Mouse (Mus musculus): ENCODE measurements at regions not wholly inside any gene's neighbourhood (a gene's known extent, or its start where the extent isn't known, plus 50 kb on each side); places are given as distances from the start of the nearest gene placed in this dataset.

DNA sequence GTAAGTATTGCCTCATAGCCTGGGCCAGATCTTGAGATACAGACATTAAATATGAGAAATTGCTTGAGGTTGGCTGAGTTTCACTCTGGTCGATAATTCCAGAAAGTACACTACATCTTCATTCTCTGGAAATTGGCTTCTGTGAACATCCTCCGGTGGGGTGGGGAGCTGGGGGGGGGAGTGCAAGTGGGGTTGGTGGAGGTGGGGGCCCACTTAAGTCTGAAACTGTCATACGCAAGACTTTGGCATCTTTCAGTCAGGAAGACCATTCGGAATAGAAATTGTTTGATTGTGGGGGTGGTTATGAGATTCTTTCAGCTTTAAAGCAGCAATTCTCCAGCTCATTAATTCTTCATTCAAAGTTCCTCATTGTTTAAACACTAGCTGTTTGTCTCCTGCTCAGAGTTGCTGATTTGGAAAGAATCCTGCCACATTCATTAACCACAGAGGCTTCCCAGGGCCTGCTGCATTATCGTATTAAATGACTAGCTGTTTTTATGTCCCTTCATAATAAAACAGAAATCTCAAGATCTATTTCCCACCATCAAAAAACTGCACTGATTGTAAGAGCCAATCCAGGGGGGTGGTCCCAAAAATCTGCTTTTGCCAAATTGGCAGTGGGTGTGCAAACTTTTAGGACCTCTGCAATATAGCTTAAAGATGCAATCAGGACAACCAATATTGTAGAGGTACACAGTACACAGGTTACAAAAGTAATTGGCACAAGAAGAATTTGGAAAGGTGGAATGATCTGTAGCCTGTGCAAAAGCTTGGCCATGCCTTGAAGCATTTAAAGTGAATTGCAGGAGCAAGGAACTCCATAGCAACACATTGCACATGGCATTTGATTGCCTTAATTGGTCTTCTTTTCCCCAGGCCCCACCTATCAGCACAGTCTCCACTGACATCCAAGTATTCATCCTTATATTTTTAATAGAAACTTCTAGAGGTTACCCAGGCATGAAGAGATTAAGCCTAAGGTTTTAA is 532.2 kb downstream of the Epm2a start:
- no peaks in the 10 kb centered on the region for H3K27me3 ChIP-seq (ENCODE audit: control insufficient read depth, insufficient read depth, low read depth, low read length)
- no peaks in the 10 kb centered on the region for H3K36me3 ChIP-seq (ENCODE audit: control insufficient read depth, insufficient read depth)
- no peak for ATAC-seq (ENCODE audit: low read depth)
- H3K27ac ChIP-seq (ENCODE audit: low read length): no peak overlapping the region
- no peaks in the 10 kb centered on the region for H3K9me3 ChIP-seq (replicated peaks; ENCODE audit: control insufficient read depth, low read length)
- H3K4me2 ChIP-seq (ENCODE audit: low read depth, low read length): no peak overlapping the region
- 68% methylated on average over 5 of the region's 5 CpGs for WGBS (ENCODE audit: insufficient replicate concordance)
- H3K4me3 ChIP-seq (ENCODE audit: low read depth, low read length): no peak overlapping the region
- no peaks in the 10 kb centered on the region for H3K4me1 ChIP-seq (ENCODE audit: control insufficient read depth, low read depth, low read length)
- no peak overlapping the region for H3K9ac ChIP-seq (ENCODE audit: low read depth, low read length)

DNA sequence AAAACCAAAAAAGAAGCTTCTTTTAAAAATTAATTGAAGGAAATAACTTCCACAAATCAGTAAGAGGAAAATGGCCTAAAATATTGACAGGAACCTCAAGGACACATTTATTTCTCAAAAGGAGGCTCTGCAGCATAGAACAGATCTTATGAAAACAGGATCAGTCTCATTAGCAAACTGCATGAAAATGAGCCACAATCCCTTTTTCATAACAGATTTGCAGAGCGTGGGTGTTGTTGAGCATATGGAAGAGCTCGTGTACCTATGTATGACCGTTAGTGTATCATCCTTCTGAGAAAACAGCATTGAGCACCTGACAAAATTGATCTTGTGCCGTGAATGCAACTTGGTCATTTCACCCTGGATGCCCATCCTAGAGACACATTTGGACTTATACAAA is 543.0 kb downstream of the Epm2a start:
- 68% methylated on average over 4 of the region's 4 CpGs for WGBS (ENCODE audit: insufficient replicate concordance)
- no peak overlapping the region for H3K27ac ChIP-seq (ENCODE audit: low read length)
- H3K9me3 ChIP-seq (replicated peaks; ENCODE audit: control insufficient read depth, low read length): no peaks in the 10 kb centered on the region
- no peaks in the 10 kb centered on the region for H3K4me1 ChIP-seq (ENCODE audit: control insufficient read depth, low read depth, low read length)
- H3K4me3 ChIP-seq (ENCODE audit: low read depth, low read length): no peak overlapping the region
- H3K36me3 ChIP-seq (ENCODE audit: control insufficient read depth, insufficient read depth): no peaks in the 10 kb centered on the region
- H3K27me3 ChIP-seq (ENCODE audit: control insufficient read depth, insufficient read depth, low read depth, low read length): no peaks in the 10 kb centered on the region
- no peak overlapping the region for H3K4me2 ChIP-seq (ENCODE audit: low read depth, low read length)
- no peak overlapping the region for H3K9ac ChIP-seq (ENCODE audit: low read depth, low read length)
- ATAC-seq (ENCODE audit: low read depth): no peak

DNA sequence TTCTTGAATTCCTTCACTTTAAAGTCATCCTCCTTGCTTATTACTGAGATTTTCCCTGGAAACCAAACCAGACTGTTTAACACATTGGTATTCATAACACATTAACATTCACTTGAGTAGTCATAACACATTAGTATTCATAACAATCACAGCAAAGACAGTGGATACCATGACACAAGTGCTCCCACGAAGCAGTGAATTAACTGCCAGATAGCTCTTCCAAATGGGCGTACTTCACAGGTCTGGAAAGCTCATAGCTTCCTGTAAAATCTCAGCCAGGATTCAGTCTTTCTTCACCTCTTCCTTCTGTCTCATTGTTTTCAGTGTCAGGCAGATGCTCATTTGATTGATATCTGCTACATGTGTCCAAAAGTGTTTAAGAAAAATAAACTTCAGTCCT is 545.7 kb downstream of the Epm2a start:
- no peaks in the 10 kb centered on the region for H3K4me1 ChIP-seq (ENCODE audit: control insufficient read depth, low read depth, low read length)
- H3K9me3 ChIP-seq (replicated peaks; ENCODE audit: control insufficient read depth, low read length): no peaks in the 10 kb centered on the region
- H3K4me2 ChIP-seq (ENCODE audit: low read depth, low read length): no peak overlapping the region
- H3K27ac ChIP-seq (ENCODE audit: low read length): no peak overlapping the region
- 52% methylated on average over 2 of the region's 2 CpGs for WGBS (ENCODE audit: insufficient replicate concordance)
- H3K27me3 ChIP-seq (ENCODE audit: control insufficient read depth, insufficient read depth, low read depth, low read length): no peaks in the 10 kb centered on the region
- H3K36me3 ChIP-seq (ENCODE audit: control insufficient read depth, insufficient read depth): no peaks in the 10 kb centered on the region
- no peak for ATAC-seq (ENCODE audit: low read depth)
- no peak overlapping the region for H3K9ac ChIP-seq (ENCODE audit: low read depth, low read length)
- H3K4me3 ChIP-seq (ENCODE audit: low read depth, low read length): no peak overlapping the region

DNA sequence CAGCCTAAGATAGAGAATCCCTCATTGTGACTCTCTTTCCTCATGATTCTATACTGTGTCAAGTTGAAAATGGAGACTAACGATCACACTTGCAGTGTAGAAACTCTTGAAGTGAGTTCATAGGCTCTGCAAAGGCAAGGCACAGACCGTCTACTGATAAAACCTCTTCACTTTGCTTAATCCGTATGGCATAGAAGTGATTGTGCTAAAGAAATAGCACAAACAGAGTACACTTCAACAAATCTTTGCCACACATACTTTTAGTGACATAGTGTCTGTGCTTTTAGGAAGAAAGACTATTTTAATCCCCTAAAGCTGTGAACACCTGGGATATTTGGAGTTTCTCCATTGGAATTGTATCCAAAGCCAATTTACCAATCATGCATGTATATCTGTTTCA is 578.9 kb downstream of the Epm2a start:
- ATAC-seq (ENCODE audit: low read depth): no peak
- Histone ChIP-seq H3K4me3 (ENCODE audit: low read depth, low read length) (no peak overlapping the region), H3K4me1 (ENCODE audit: control insufficient read depth, low read depth, low read length) (no peaks in the 10 kb centered on the region), H3K4me2 (ENCODE audit: low read depth, low read length) (no peak overlapping the region), H3K27ac (ENCODE audit: low read length) (no peak overlapping the region), H3K36me3 (ENCODE audit: control insufficient read depth, insufficient read depth) (no peaks in the 10 kb centered on the region), H3K27me3 (ENCODE audit: control insufficient read depth, insufficient read depth, low read depth, low read length) (no peaks in the 10 kb centered on the region), H3K9ac (ENCODE audit: low read depth, low read length) (no peak overlapping the region), H3K9me3 (replicated peaks; ENCODE audit: control insufficient read depth, low read length) (no peaks in the 10 kb centered on the region; the same call in 1 of the 2 replicates)
- 54% methylated on average over 3 of the region's 3 CpGs for WGBS (ENCODE audit: insufficient replicate concordance)

DNA sequence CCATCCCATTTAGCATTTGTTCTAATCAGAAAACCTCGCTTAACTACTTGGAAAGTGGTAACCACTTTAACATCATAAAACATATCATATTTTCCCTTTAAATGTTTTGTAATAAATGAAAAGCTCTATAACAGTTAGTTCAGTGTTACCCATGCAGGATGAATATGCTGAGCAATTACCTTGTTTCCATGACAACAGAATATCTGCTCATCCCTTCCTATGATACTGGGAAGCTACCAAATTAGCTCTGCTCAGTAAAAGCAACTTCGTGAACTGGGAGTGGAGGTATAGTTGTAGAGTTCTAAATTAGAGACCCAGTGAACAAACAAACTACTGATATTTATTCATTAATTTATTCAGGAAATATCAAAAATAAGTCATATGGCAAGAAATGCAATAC is 595.0 kb downstream of the Epm2a start:
- Histone ChIP-seq H3K4me1 (ENCODE audit: control insufficient read depth, low read depth, low read length) (no peaks in the 10 kb centered on the region), H3K9ac (ENCODE audit: low read depth, low read length) (no peak overlapping the region), H3K4me3 (ENCODE audit: low read depth, low read length) (no peak overlapping the region), H3K36me3 (ENCODE audit: control insufficient read depth, insufficient read depth) (no peaks in the 10 kb centered on the region), H3K9me3 (replicated peaks; ENCODE audit: control insufficient read depth, low read length) (no peaks in the 10 kb centered on the region), H3K27me3 (ENCODE audit: control insufficient read depth, insufficient read depth, low read depth, low read length) (no peaks in the 10 kb centered on the region), H3K27ac (ENCODE audit: low read length) (no peak overlapping the region), H3K4me2 (ENCODE audit: low read depth, low read length) (no peak overlapping the region)
- ATAC-seq (ENCODE audit: low read depth): no peak
- 48% methylated on average over 2 of the region's 2 CpGs for WGBS (ENCODE audit: insufficient replicate concordance)

DNA sequence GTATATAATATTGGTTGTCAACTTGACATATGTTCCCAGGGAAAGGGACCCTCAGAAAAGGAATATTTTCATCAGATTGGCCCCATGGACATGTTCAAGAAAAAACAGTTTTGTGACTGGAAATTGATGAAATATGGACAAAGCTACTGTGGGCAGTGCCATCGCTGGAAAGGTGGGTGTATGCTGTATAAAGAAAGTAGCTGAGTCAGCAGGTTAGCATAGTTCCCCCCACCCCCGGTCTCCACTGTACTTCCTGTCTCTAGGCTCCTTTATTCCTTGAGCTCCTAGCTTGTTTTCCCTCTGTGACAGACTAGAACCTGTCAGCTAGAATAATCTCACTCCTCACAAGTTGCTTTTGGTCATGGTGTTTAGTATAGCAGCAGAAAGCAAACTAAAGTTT is 599.6 kb downstream of the Epm2a start:
- Histone ChIP-seq H3K9me3 (replicated peaks; ENCODE audit: control insufficient read depth, low read length) (no peaks in the 10 kb centered on the region), H3K9ac (ENCODE audit: low read depth, low read length) (no peak overlapping the region), H3K36me3 (ENCODE audit: control insufficient read depth, insufficient read depth) (no peaks in the 10 kb centered on the region), H3K4me2 (ENCODE audit: low read depth, low read length) (no peak overlapping the region), H3K4me3 (ENCODE audit: low read depth, low read length) (no peak overlapping the region), H3K27me3 (ENCODE audit: control insufficient read depth, insufficient read depth, low read depth, low read length) (no peaks in the 10 kb centered on the region), H3K27ac (ENCODE audit: low read length) (no peak overlapping the region), H3K4me1 (ENCODE audit: control insufficient read depth, low read depth, low read length) (no peaks in the 10 kb centered on the region)
- ATAC-seq (ENCODE audit: low read depth): no peak
- 60% methylated on average over 2 of the region's 2 CpGs for WGBS (ENCODE audit: insufficient replicate concordance)

DNA sequence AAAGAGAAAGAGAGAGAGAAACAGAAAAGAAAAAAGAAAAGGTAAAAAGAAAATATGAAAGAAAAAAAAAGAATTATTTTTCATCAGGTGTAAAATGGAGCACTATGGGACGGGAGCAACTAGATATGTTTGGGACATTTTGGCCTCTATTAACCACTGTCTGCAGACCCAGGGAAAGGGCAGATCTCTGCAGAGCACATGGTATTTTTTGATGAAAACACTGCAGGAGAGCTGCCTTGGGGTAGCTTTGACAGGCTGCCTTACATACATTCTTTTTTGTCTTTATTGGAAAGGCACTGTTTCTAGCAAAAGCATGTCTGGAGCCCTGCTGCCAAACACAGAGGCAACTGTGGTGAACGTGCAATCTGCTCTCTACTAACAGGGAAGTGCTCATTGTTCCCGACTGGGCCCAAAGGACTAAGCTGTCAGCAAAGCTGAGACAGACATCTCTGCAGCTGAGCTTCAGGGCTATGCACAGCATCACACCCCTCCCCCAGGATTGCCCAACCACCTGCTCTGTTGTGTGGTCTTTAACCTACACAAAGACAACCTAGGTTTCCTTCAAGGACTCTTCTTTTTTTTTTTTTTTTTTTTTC is 617.2 kb downstream of the Epm2a start:
- ATAC-seq (ENCODE audit: low read depth): no peak
- H3K4me2 ChIP-seq (ENCODE audit: low read depth, low read length): no peak overlapping the region
- WGBS (ENCODE audit: insufficient replicate concordance): 29% methylated on average over 3 of the region's 3 CpGs
- H3K27me3 ChIP-seq (ENCODE audit: control insufficient read depth, insufficient read depth, low read depth, low read length): no peaks in the 10 kb centered on the region
- H3K4me1 ChIP-seq (ENCODE audit: control insufficient read depth, low read depth, low read length): no peaks in the 10 kb centered on the region
- no peak overlapping the region for H3K27ac ChIP-seq (ENCODE audit: low read length)
- no peak overlapping the region for H3K4me3 ChIP-seq (ENCODE audit: low read depth, low read length)
- H3K9ac ChIP-seq (ENCODE audit: low read depth, low read length): no peak overlapping the region
- no peaks in the 10 kb centered on the region for H3K9me3 ChIP-seq (replicated peaks; ENCODE audit: control insufficient read depth, low read length)
- H3K36me3 ChIP-seq (ENCODE audit: control insufficient read depth, insufficient read depth): no peaks in the 10 kb centered on the region

DNA sequence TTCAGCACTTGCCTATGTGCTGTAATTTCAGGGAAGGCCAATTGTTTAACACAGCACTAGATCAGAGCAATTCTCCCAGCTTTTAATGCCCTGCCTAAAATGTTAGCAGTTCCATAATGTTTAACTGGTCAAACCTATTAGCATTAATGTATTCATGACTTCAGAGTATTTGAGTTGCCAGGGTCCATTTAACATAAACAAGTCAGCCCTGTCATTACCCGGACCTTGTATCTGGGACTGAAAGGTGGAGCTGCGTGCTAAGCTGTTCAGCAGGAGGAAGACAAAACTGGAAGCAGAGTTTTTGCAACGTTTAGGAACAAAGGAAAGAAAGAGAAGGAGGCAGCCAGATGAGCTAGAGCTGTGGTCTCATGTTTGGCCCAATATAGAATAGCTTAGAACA is 661.8 kb downstream of the Epm2a start:
- H3K27me3 ChIP-seq (ENCODE audit: control insufficient read depth, insufficient read depth, low read depth, low read length): no peaks in the 10 kb centered on the region
- H3K9ac ChIP-seq (ENCODE audit: low read depth, low read length): no peak overlapping the region
- H3K4me1 ChIP-seq (ENCODE audit: control insufficient read depth, low read depth, low read length): no peaks in the 10 kb centered on the region
- H3K36me3 ChIP-seq (ENCODE audit: control insufficient read depth, insufficient read depth): no peaks in the 10 kb centered on the region
- ATAC-seq (ENCODE audit: low read depth): no peak
- H3K9me3 ChIP-seq (replicated peaks; ENCODE audit: control insufficient read depth, low read length): no peaks in the 10 kb centered on the region
- no peak overlapping the region for H3K4me2 ChIP-seq (ENCODE audit: low read depth, low read length)
- WGBS (ENCODE audit: insufficient replicate concordance): 46% methylated on average over 3 of the region's 3 CpGs
- H3K27ac ChIP-seq (ENCODE audit: low read length): no peak overlapping the region
- H3K4me3 ChIP-seq (ENCODE audit: low read depth, low read length): no peak overlapping the region

DNA sequence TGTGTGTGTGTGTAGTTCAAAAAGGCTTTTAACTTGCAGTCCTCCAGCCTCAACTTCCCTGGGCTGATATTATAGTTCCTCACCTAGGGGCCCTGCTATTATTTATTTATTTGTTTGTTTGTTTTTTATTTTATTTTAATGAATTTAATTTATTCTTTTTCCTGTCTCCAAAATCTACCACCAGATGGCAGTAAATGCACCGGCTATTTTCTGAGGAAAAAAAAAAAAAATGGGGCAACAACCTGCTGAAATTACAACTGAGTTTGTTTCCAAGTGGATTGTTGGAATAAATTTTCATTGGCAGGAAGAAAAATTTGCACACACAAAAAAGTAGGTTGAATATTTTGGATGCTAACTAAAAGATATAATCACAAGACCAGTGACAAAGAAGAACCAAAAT is 662.7 kb downstream of the Epm2a start:
- Histone ChIP-seq H3K9me3 (replicated peaks; ENCODE audit: control insufficient read depth, low read length) (no peaks in the 10 kb centered on the region), H3K27ac (ENCODE audit: low read length) (no peak overlapping the region), H3K9ac (ENCODE audit: low read depth, low read length) (no peak overlapping the region), H3K4me1 (ENCODE audit: control insufficient read depth, low read depth, low read length) (no peaks in the 10 kb centered on the region), H3K36me3 (ENCODE audit: control insufficient read depth, insufficient read depth) (no peaks in the 10 kb centered on the region), H3K4me2 (ENCODE audit: low read depth, low read length) (no peak overlapping the region), H3K4me3 (ENCODE audit: low read depth, low read length) (no peak overlapping the region), H3K27me3 (ENCODE audit: control insufficient read depth, insufficient read depth, low read depth, low read length) (no peaks in the 10 kb centered on the region)
- no peak for ATAC-seq (ENCODE audit: low read depth)
- 15% methylated on average over 1 of the region's 1 CpGs for WGBS (ENCODE audit: insufficient replicate concordance)
